Mouse (Mus musculus) neural tube, embryonic 11.5 days (tissue): ENCODE measurements around the gene Ptpro. TPM values are rescaled to one million over a fixed set of nuclear protein-coding genes. Genes with fewer than 3 reads are reported as not detected.
A peak's percentile ranks its signal among the peaks of the same experiment; 100 is the strongest.
"Not testable (repeated sequence)": the region's sequence is repeated elsewhere in the genome, so short reads cannot be mapped to it uniquely, and the experiment has no call there.

ENCODE experiments used
- ATAC-seq: fragments of 200-750 bp; cut with Nextera tagmentation; 2 replicates; pipeline ENCODE4 v1.8.0; 2017; ENCODE audit warnings: moderate number of reproducible peaks, mild to moderate bottlenecking, moderate TSS enrichment, moderate library complexity; ENCODE audit not compliant: insufficient read depth, low FRiP score, low TSS enrichment
- DNase-seq: peaks from one replicate; pipeline ENCODE4 v3.0.0-alpha.2; 2015; ENCODE audit warnings: low spot score
- H3K27ac ChIP-seq: fragments of 300-500 bp; sonication (generic); 2 replicates; pipeline ENCODE4 v1.5.1; 2014; ENCODE audit warnings: low read depth, mild to moderate bottlenecking, low read length
- H3K27me3 ChIP-seq: fragments of 300-500 bp; sonication (generic); 2 replicates; pipeline ENCODE4 v1.6.1; 2014; ENCODE audit warnings: mild to moderate bottlenecking, low read length, mixed read lengths; ENCODE audit not compliant: control insufficient read depth, insufficient read depth
- H3K36me3 ChIP-seq: fragments of 300-500 bp; sonication (generic); 2 replicates; pipeline ENCODE4 v1.6.1; 2014; ENCODE audit warnings: mild to moderate bottlenecking, low read length, moderate library complexity, mixed read lengths; ENCODE audit not compliant: control insufficient read depth, insufficient read depth
- H3K4me1 ChIP-seq: fragments of 300-500 bp; sonication (generic); 2 replicates; pipeline ENCODE4 v1.6.1; 2014; ENCODE audit warnings: low read length, mixed read lengths; ENCODE audit not compliant: control insufficient read depth, insufficient read depth
- H3K4me2 ChIP-seq: fragments of 300-500 bp; sonication (generic); 2 replicates; pipeline ENCODE4 v1.6.1; 2014; ENCODE audit warnings: low read depth, mild to moderate bottlenecking, moderate library complexity
- H3K4me3 ChIP-seq: fragments of 300-500 bp; sonication (generic); 2 replicates; pipeline ENCODE4 v1.5.1; 2014; ENCODE audit warnings: low read depth, low read length
- H3K9ac ChIP-seq: fragments of 300-500 bp; sonication (generic); 2 replicates; pipeline ENCODE4 v1.6.1; 2014; ENCODE audit warnings: mild to moderate bottlenecking, low read length
- H3K9me3 ChIP-seq: fragments of 300-500 bp; sonication (generic); 2 replicates; pipeline ENCODE4 v1.6.1; 2016; ENCODE audit warnings: low read length; ENCODE audit not compliant: control insufficient read depth
- WGBS: fragments of 180-500 bp; shearing (Covaris S2); extraction: QIAGEN DNeasy Blood & Tissue Kit; methylation state at CpG from one replicate; pipeline ENCODE4 v1.1.7; 2014; 5-methylcytosine and 5-hydroxymethylcytosine counted together
- polyA plus RNA-seq: library from polyadenylated mRNA; unstranded; fragments of >200 nt; fragmentation: Nextera tagmentation; extraction: Ambion mirVana; gene quantifications from 2 replicates; pipeline ENCODE4 v1.2.1, GENCODE M21; 2014

Ptpro gene
- polyA plus RNA-seq, 1 experiment from 2014 or later = 18.5 TPM

- H3K9me3 ChIP-seq = no peaks in the 10 kb centered on the region
- no peak overlapping the region for H3K4me3 ChIP-seq
- H3K27me3 ChIP-seq = no peaks in the 10 kb centered on the region
- 20% methylated on average over 16 of the region's 16 CpGs for WGBS
- 0 out of 2 replicates have a peak overlapping the region, but pooled peaks have one; percentile 17 for H3K27ac ChIP-seq
- no peak overlapping the region for H3K4me2 ChIP-seq
- peak; percentile 90 for ATAC-seq
- peak; percentile 62 for DNase-seq
- no peaks in the 10 kb centered on the region for H3K36me3 ChIP-seq
- no peaks in the 10 kb centered on the region for H3K4me1 ChIP-seq
- no peak overlapping the region for H3K9ac ChIP-seq
Measured at GRCm38 (mm10) chr6:137437902-137438580, 185.9 kb downstream of the Ptpro start.

GRCm38 (mm10) chr6:137440559-137441486 lies 188.7 kb downstream of the Ptpro start:
- WGBS = 83% methylated on average over 19 of the region's 19 CpGs
- Histone ChIP-seq H3K9me3 (no peaks in the 10 kb centered on the region), H3K4me2 (no peak overlapping the region), H3K9ac (no peak overlapping the region), H3K27ac (no peak overlapping the region), H3K36me3 (no peaks in the 10 kb centered on the region), H3K4me3 (no peak overlapping the region), H3K27me3 (no peaks in the 10 kb centered on the region), H3K4me1 (no peaks in the 10 kb centered on the region)
- no peak for ATAC-seq
- no peak for DNase-seq

- DNase-seq (no peak), ATAC-seq (no peak)
- Histone ChIP-seq H3K27me3 (no peaks in the 10 kb centered on the region), H3K9me3 (no peaks in the 10 kb centered on the region), H3K9ac (no peak overlapping the region), H3K27ac (no peak overlapping the region), H3K4me2 (no peak overlapping the region), H3K4me1 (no peaks in the 10 kb centered on the region), H3K4me3 (no peak overlapping the region), H3K36me3 (no peaks in the 10 kb centered on the region)
- 92% methylated on average over 12 of the region's 12 CpGs for WGBS
Measured at GRCm38 (mm10) chr6:137443089-137443488, 191.0 kb downstream of the Ptpro start.

- H3K27ac ChIP-seq, H3K27me3 ChIP-seq, DNase-seq, H3K9me3 ChIP-seq, H3K4me3 ChIP-seq, H3K9ac ChIP-seq, H3K36me3 ChIP-seq, ATAC-seq, H3K4me2 ChIP-seq, H3K4me1 ChIP-seq: not testable (repeated sequence)
- 86% methylated on average over 6 of the region's 7 CpGs for WGBS
Measured at GRCm38 (mm10) chr6:137446116-137446515, 194.0 kb downstream of the Ptpro start.

- Histone ChIP-seq H3K9me3 (no peaks in the 10 kb centered on the region), H3K9ac (no peak overlapping the region), H3K4me1 (no peaks in the 10 kb centered on the region), H3K36me3 (no peaks in the 10 kb centered on the region), H3K27me3 (no peaks in the 10 kb centered on the region), H3K4me3 (no peak overlapping the region), H3K27ac (no peak overlapping the region), H3K4me2 (no peak overlapping the region)
- DNase-seq (peak; percentile 51), ATAC-seq (peak; percentile 66)
- 16% methylated on average over 10 of the region's 10 CpGs for WGBS
Measured at GRCm38 (mm10) chr6:137455537-137456041, 203.5 kb downstream of the Ptpro start.

- Histone ChIP-seq H3K36me3 (no peaks in the 10 kb centered on the region), H3K4me2 (no peak overlapping the region), H3K4me1 (no peaks in the 10 kb centered on the region), H3K27ac (no peak overlapping the region), H3K27me3 (no peaks in the 10 kb centered on the region), H3K4me3 (no peak overlapping the region), H3K9me3 (no peaks in the 10 kb centered on the region), H3K9ac (no peak overlapping the region)
- ATAC-seq (no peak), DNase-seq (no peak)
- WGBS = 68% methylated on average over 7 of the region's 7 CpGs
Measured at GRCm38 (mm10) chr6:137456064-137456463, 203.9 kb downstream of the Ptpro start.

GRCm38 (mm10) chr6:137457210-137457609 lies 205.1 kb downstream of the Ptpro start:
- H3K4me3 ChIP-seq = no peak overlapping the region
- DNase-seq = no peak
- 65% methylated on average over 7 of the region's 7 CpGs for WGBS
- no peaks in the 10 kb centered on the region for H3K4me1 ChIP-seq
- ATAC-seq = no peak
- no peaks in the 10 kb centered on the region for H3K9me3 ChIP-seq
- H3K36me3 ChIP-seq = no peaks in the 10 kb centered on the region
- H3K27ac ChIP-seq = no peak overlapping the region
- no peaks in the 10 kb centered on the region for H3K27me3 ChIP-seq
- no peak overlapping the region for H3K9ac ChIP-seq
- H3K4me2 ChIP-seq = no peak overlapping the region

GRCm38 (mm10) chr6:137458136-137458535 lies 206.0 kb downstream of the Ptpro start:
- no peak overlapping the region for H3K4me2 ChIP-seq
- WGBS = 84% methylated on average over 7 of the region's 7 CpGs
- H3K9me3 ChIP-seq = no peaks in the 10 kb centered on the region
- no peak overlapping the region for H3K9ac ChIP-seq
- H3K27ac ChIP-seq = no peak overlapping the region
- H3K4me1 ChIP-seq = no peaks in the 10 kb centered on the region
- H3K4me3 ChIP-seq = no peak overlapping the region
- H3K27me3 ChIP-seq = no peaks in the 10 kb centered on the region
- no peak for DNase-seq
- H3K36me3 ChIP-seq = no peaks in the 10 kb centered on the region
- ATAC-seq = no peak
